Mouse (Mus musculus) cerebellum, adult 2 months (tissue): Measurements from ENCODE around the gene Lmod2. TPM values are rescaled to one million over a fixed set of nuclear protein-coding genes. Genes with fewer than 3 reads are reported as not detected.

ENCODE experiments used
- DNase-seq, 2 experiments: peaks; one replicate each; pipeline ENCODE4 v3.0.0; 2021
- H3K27ac ChIP-seq: fragments of 200-500 bp; 2 replicates; pipeline ENCODE4 v1.5.1; 2012; ENCODE audit warnings: low read length, control low read depth, inconsistent platforms; ENCODE audit not compliant: insufficient read depth
- H3K27me3 ChIP-seq: fragments of 200-500 bp; 2 replicates; pipeline ENCODE4 v1.6.1; 2012; ENCODE audit warnings: inconsistent platforms, mild to moderate bottlenecking, low read length, moderate library complexity; ENCODE audit not compliant: control insufficient read depth, insufficient read depth
- H3K4me1 ChIP-seq: fragments of 200-500 bp; 2 replicates; pipeline ENCODE4 v1.6.1; 2011; ENCODE audit warnings: low read length; ENCODE audit not compliant: control insufficient read depth, insufficient read depth
- H3K4me3 ChIP-seq: fragments of 200-500 bp; replicated peaks from 2 replicates; pipeline ENCODE3; 2011; ENCODE audit warnings: mild to moderate bottlenecking, low read depth, low read length, control low read depth; ENCODE audit not compliant: insufficient read depth
- CTCF ChIP-seq: fragments of 200-500 bp; IDR thresholded peaks from 2 replicates; pipeline ENCODE4 v1.5.1; 2011; ENCODE audit warnings: low read depth, mild to moderate bottlenecking, control low read depth, low read length, moderate library complexity, borderline replicate concordance; ENCODE audit not compliant: insufficient read depth
- POLR2A ChIP-seq: fragments of 200-500 bp; IDR thresholded peaks from 2 replicates; pipeline ENCODE4 v1.6.1; 2011; ENCODE audit warnings: low read length, control low read depth, borderline replicate concordance; ENCODE audit not compliant: insufficient read depth
- WGBS: fragments of 180-500 bp; shearing (Covaris S2); methylation state at CpG from one replicate; pipeline ENCODE4 v1.1.7; 2018; 5-methylcytosine and 5-hydroxymethylcytosine counted together
- polyA plus RNA-seq: library from polyadenylated mRNA; depleted of rRNA; stranded (reverse); fragments of >200 nt; gene quantifications from 2 replicates; pipeline ENCODE4 v1.2.3, GENCODE M21; 2012; rRNA removed

Gene Lmod2
- 0.05 and 0.06 TPM in 2 replicates for polyA plus RNA-seq

DNA sequence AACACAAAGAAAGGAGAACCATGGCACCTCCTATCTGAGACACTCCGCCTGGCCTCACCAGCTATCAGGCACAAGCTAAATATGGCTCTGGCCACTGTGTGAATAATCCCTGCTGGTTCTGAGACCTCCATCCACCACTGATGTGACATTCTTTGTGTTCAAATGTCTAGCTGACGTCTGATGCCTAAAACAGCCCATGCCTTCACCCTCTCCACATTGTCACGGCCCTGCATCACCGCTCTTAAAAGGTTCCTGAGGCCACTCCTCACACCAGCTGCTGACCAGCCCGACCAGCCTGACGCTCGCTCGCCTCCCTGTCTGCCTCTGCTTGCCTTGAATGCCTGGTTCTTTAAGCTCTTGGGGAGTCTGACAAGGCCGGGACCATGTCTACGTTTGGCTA, at the start of gene Lmod2:
Gene Lmod2 (plus strand): TSS at position 263 of the 400 bp plus-strand sequence.
- no peaks in the 10 kb centered on the region for H3K27me3 ChIP-seq
- H3K27ac ChIP-seq, result no peak within 1 kb of the TSS
- H3K4me1 ChIP-seq, result no peaks in the 10 kb centered on the region
- TF ChIP-seq POLR2A (no peak), CTCF (no peak)
- no peak for DNase-seq
- no peak within 1 kb of the TSS for H3K4me3 ChIP-seq
- 66% methylated on average over 10 of the region's 10 CpGs for WGBS

DNA sequence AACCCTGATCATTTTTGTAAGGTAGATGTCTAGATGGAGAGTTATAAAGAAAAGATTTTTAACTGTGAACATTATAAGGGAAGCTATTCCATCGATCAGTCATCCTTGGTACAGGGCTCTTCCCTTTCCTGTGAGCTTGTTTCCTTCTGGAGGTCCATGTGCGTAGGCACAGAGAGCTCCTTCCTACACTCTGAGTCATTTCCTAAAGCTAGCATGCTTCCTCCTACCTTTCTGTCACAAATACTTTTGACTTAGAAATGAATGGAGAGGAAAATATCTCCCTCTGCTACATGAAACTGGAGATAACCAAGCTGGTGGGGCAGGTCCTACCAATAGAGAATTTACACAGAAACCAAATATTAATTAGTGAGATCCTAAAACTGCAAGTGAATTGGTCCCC, 47.8 kb upstream of the Lmod2 start:
- TF ChIP-seq POLR2A (no peak), CTCF (no peak)
- H3K27ac ChIP-seq, result no peak overlapping the region
- WGBS, result 85% methylated on average over 2 of the region's 2 CpGs
- no peak overlapping the region for H3K4me3 ChIP-seq
- DNase-seq, result no peak
- H3K4me1 ChIP-seq, result no peaks in the 10 kb centered on the region
- no peaks in the 10 kb centered on the region for H3K27me3 ChIP-seq

DNA sequence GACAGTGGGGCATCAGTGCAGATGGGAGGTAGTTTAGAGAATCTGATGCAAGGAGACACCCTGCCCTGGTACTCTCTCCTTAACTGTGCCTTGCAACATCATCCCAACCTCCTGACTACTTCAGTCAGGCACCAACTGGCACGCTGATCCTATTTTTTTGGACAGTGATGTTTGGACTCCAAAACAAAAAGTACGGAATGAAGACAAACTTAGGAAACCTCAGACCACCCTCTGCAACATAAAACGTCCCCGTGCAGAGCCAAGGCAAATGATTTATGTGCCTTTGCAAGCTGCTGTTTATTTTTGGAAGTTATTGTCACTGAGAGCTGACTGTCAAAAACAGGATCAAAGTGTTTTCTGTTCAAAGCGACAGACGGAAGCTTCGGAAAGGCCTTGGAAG, 45.5 kb upstream of the Lmod2 start:
- H3K27ac ChIP-seq, result no peak overlapping the region
- no peak overlapping the region for H3K4me3 ChIP-seq
- DNase-seq, result no peak
- H3K4me1 ChIP-seq, result no peaks in the 10 kb centered on the region
- 78% methylated on average over 7 of the region's 7 CpGs for WGBS
- TF ChIP-seq CTCF (no peak), POLR2A (no peak)
- no peaks in the 10 kb centered on the region for H3K27me3 ChIP-seq

DNA sequence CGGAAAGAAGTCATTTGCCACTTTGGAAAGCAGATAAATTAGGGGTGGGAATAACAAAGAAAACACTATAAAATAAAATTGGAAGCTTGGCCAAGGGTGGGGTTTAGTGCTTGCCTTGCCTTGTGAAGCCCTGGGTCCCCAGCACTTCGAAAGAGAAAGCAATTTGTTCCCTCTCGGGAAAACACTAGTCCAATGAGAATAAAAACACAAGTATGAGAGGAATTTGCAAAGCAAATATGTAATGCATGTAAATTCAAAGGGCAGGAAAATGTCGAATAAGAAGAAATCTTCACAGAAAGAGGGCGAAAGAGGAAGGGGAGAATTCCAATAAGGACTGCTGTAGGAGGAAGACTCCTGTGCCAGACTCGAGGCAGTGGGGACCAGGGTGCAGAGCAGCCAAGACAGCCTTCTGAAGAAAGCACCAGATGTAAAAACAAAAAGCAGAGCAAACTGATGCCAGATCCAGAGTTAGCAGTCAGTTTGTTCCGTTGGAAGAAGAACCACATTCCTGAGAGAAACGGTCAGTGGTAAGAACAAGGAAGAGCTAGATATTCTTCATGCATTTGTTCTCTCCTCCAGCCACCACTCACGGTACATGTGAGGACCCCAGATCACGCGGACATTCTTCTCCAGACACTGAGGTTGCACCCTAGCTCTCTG, 43.0 kb upstream of the Lmod2 start:
- no peak for TF ChIP-seq CTCF
- Histone ChIP-seq H3K27ac (no peak overlapping the region), H3K27me3 (no peaks in the 10 kb centered on the region), H3K4me1 (no peaks in the 10 kb centered on the region), H3K4me3 (no peak overlapping the region)
- WGBS, result 66% methylated on average over 11 of the region's 11 CpGs
- DNase-seq, result no peak

DNA sequence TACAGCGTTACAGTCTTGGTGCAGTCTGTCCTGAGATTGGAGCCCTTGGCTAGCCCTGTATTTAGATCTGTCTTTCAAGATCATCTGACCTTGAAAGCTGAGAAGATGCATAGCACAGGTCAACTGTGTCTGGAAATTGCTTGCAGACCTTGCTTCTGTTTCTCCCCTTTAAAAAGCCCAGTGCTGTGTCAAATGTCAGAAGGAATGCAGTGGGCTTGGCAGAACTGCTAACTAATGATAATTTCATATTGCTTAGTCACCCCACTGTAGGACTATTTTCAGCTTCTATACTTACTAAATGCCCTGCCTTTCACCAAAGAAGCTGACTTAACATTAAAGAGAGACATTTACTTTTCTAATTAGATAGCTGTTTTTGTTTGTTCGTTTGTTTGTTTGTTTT, 42.1 kb upstream of the Lmod2 start:
- no peak for DNase-seq
- H3K4me1 ChIP-seq, result no peaks in the 10 kb centered on the region
- no peak for TF ChIP-seq CTCF
- TF ChIP-seq POLR2A, result no peak
- no peak overlapping the region for H3K4me3 ChIP-seq
- WGBS, result 82% methylated on average over 2 of the region's 2 CpGs
- H3K27ac ChIP-seq, result no peak overlapping the region
- H3K27me3 ChIP-seq, result no peaks in the 10 kb centered on the region

DNA sequence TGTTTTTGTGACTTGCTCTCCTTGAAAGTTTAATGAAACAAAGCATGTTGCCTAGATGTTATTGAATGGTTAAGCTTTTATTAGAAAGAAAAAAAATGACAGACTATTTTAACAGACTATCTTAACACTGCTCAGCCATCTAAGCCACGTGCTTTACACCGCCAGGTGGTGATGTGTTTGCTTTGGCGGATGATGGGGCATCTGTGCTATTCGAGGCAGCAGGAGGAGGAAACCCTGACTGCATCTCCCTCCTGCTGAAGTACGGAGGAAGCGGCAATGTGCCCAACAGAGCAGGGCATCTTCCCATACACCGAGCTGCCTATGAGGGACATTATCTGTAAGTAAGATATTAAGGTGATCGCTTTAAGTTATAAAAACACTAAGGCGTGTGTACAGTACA, 33.5 kb upstream of the Lmod2 start:
- Histone ChIP-seq H3K4me1 (no peaks in the 10 kb centered on the region), H3K4me3 (no peak overlapping the region), H3K27me3 (no peaks in the 10 kb centered on the region), H3K27ac (no peak overlapping the region)
- WGBS, result 32% methylated on average over 9 of the region's 9 CpGs
- TF ChIP-seq CTCF, result peak; percentile 18; the same call in 1 of the 2 replicates
- no peak for TF ChIP-seq POLR2A
- DNase-seq, result peak; percentile 43 to 49

DNA sequence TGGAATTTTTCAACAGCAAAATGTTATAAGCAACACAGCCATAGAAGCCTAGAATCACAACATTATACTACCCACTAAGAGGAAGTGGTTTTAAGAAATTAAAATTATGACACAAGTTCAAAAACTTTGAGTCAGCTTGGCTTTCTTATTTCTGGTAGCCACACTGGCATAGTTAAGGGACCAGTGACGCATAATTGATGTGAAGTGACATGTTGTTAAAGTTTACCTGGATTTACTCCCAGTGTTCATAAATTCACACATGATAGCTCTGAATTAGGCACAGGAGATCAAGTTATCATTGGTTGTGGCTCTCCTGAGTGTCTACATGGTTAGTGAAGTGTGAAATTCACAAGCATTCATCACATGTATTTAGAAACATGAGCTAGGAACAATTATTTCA, 32.7 kb upstream of the Lmod2 start:
- Histone ChIP-seq H3K4me3 (no peak overlapping the region), H3K4me1 (no peaks in the 10 kb centered on the region), H3K27me3 (no peaks in the 10 kb centered on the region), H3K27ac (no peak overlapping the region)
- DNase-seq, result peak in 1 of 2 experiments; percentile 8
- 92% methylated on average over 1 of the region's 1 CpGs for WGBS
- no peak for TF ChIP-seq POLR2A

DNA sequence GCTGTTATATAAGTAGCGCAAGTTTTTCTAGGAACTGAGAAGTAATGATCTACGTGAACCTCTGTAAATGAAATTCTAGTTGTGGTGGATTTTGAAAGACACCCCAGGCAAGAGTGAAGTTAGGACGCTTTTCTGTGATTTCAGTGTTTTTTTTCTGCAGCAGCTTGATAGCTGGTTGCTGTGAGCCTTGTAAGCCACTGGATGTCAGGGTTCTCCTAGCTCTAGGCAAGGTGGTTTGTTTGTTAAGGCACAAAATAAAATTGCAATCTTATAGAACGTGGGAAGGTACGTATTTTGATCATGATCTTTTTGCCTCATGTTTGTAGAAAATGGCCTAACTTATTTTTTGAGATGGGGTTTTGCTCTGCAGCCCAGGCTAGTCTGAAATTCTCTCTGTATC, 28.6 kb upstream of the Lmod2 start:
- Histone ChIP-seq H3K4me3 (no peak overlapping the region), H3K27me3 (no peaks in the 10 kb centered on the region), H3K27ac (no peak overlapping the region), H3K4me1 (no peaks in the 10 kb centered on the region)
- TF ChIP-seq POLR2A (no peak), CTCF (no peak)
- 88% methylated on average over 5 of the region's 5 CpGs for WGBS
- no peak for DNase-seq

DNA sequence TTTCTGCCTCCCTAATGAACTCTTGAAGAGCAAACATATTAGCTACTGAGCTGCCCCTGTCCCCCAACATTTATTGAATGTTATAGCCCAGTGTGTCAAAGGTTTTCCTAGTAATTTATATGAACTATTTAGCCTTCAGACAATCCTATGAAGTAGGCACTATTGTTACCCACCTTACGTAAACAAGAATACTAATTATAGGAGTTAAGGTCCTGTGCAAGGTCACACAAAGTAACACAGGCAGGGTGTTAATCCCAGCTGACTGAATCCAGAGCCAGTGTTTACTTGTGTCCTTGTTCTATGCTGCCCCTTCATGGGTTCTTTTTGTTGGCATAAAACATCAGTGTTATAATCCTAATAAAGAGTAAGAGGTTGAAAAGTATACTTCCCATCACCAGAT, 27.9 kb upstream of the Lmod2 start:
- Histone ChIP-seq H3K27me3 (no peaks in the 10 kb centered on the region), H3K27ac (no peak overlapping the region), H3K4me1 (no peaks in the 10 kb centered on the region), H3K4me3 (no peak overlapping the region)
- 96% methylated on average over 1 of the region's 1 CpGs for WGBS
- no peak for TF ChIP-seq POLR2A
- no peak for TF ChIP-seq CTCF
- DNase-seq, result no peak
